Mouse (Mus musculus): ENCODE results near the gene Pdcd7.
A peak's percentile ranks its signal among the peaks of the same experiment; 100 is the strongest.

Gene Pdcd7

DNA sequence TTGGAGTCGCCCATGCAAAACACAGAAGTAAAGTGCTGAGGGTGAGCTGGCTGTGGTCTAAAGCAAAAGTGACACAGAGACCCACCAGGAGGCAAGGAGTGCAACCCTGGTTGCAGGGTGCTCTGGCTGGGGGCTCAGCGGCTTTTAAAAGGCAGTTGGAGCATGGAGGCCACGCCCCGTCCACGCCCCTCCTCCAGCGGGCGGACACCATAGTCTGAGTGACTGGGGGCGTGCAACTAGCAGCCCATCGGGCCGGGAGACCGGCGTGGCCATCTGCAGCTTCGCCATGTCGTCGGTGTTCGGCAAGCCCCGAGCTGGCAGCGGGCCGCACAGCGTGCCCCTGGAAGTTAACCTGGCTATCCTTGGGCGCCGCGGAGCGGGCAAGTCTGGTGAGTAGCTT, 52.4 kb downstream of the Pdcd7 start, which contains the start of gene Rasl12:
Gene Rasl12 (plus strand): TSS at position 228 of the 400 bp plus-strand sequence.
- DNase-seq (ENCODE audit: low read depth), result no peak

DNA sequence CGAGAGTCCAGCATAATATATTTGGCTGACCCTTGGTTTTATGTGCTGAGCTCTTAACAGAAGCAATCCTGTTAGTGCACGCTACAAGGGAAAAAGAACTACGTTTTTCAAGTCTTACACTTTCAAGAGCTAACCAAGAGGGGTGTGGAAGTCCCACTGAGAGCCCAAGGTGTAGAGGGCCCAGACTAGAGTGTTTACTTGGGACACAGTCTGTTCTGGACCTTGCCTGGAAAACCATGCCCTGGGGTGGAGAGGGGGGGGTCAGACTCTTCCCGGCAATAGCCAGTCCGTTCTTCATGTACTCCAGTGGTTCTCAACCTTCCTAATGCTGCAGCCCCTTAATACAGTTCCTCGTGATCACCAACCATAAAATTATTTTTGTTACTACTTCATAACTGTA, 54.0 kb downstream of the Pdcd7 start:
- no peak for DNase-seq (ENCODE audit: low read depth)

DNA sequence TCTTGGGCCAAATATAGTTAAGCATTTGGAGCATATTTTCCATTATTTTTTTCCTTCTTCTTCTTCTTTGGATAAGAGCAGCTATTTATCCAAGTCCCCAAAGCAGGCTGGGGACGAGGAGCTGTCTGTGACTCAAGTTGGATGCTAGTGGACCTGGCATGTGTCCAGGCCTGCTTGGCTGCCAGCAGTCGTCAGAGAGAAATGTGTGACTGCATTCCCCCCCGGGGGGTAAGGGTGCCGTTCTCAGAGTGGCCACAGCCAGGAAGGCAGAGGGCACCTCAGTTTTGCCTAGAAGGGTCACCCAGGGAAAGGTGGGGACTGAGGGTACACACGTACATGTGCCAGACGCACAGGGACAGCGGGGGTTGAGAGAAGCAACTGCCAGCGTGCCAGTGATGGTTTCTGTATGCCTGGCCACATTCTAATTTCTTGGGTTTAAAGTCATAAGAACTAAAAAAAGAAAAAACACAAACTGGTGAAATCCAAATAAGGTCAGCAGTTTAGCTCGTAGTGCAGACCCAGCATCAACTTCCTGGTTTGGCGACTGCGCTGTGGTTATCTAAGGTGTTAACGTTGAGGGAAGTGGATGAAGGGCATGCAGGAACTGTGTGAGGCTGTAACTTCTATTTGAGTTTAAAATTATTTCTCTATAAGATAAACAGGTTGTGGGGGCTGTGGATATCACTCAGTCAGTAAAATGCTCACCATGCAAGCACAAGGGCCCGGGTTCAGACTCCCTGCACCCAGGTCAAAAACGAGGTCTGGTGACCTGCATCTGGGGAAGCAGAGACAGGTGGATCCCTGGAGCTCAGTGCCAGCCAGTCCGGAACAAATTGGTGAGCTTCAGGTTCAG, 58.7 kb downstream of the Pdcd7 start:
- peak; percentile 44 for DNase-seq (ENCODE audit: low read depth)

DNA sequence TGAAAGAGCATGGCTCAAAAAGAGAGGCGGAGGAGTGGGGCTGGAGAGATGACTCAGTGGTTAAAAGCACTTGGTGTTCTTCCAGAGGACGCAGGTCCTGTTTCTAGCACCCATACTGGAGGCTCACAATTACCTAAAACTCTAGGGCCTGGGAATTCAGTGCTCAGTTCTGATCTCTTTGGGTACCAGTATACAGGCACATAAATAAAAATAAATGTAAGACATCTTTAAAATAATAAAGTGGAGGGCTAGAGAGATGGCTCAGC, 59.2 kb downstream of the Pdcd7 start:
- peak; percentile 14 for DNase-seq (ENCODE audit: low read depth)

DNA sequence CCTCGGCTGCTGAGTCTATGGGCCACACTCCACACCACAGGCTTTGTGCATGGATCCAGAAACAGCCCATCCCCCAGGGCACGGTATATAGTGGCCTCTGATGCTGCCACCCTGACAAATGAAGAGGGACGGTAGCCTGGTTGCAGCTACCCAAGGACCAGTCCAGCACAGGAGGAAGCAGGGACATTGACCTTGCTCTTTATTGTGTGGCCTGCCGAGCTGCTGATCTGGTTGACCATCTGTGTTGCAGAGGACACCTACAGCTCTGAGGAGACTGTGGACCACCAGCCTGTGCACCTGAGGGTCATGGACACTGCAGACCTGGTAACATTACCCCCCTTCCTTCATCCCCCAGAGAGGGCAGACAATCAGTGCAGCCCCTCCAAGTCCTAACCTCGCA, 61.4 kb downstream of the Pdcd7 start:
- DNase-seq (ENCODE audit: low read depth), result no peak

DNA sequence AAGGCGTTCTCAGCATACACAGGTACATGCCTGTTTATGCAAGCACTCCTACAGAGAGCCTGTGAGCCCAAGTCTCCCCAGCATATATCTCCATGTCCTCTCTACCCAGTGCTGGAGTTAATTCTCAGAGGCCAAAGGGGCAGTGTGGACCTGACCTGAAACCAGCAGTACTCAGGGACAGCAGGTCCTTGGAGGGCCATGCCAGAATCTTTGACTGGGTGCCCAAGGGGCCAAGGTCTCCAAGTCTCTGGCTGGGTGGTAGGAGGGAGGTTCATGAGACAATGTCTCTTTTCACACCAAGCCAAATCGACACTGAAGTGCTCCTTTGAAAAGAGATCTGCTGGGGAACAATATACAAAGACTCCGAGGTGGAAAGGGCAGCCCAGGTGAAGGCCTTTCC, 62.0 kb downstream of the Pdcd7 start:
- no peak for DNase-seq (ENCODE audit: low read depth)

DNA sequence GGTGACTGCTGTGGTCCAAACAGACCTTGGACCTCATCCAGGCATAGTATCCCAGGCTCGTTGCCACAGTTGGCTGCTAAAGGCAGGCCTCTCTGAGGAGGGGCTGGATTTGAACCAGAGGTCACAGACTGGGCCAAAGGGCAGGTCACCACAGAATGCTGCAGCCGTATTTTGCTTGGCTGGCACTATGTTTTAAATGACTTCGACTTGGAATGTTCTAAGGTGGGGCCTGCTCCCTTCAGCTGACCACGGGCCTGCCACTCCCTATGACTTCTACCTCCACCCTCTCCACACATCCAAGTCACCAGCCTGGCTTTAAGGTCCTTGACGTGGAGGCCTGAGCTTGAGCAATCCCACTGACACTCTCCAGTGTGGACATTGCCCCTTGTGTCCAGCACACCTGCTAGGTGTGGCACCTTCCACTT, 63.0 kb downstream of the Pdcd7 start:
- DNase-seq (ENCODE audit: low read depth), result peak; percentile 47
